Mouse (Mus musculus): ENCODE measurements around the gene Cmtm7. TPM values are rescaled to one million over a fixed set of nuclear protein-coding genes. Genes with fewer than 3 reads are reported as not detected.

The Cmtm7 gene
- total and polyA plus RNA-seq, 3 experiments: 76.1 to 233 (median 196) TPM

DNA sequence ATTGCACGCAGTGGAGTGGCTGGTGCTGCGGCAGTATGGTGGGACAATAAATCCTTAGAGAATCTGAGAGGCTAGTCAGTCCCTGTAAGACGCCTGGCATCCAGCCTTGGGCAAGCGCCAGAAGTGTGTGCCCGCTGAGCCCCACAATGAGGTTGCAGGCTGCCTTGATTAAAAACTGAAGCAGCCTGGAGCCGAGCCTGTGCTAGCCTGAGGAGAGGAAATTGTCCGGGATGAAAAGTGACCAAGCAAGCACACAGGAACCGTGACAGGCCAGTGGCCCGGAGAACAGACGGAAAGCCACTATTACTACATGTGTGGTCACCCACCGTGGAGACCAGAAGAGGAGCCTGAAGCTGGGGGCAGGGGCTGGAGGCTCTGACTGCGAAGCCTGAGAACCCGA, 14.6 kb downstream of the Cmtm7 start:
- H3K27me3 ChIP-seq (ENCODE audit: insufficient read depth, low read length): no peaks in the 10 kb centered on the region
- peaks cover 64% of the 10 kb centered on the region for H3K4me1 ChIP-seq (ENCODE audit: insufficient read depth, low read depth, low read length)
- DNase-seq (ENCODE audit: low spot score): no peak
- peaks cover 94% of the 10 kb centered on the region for H3K36me3 ChIP-seq (replicated peaks)
- no peak overlapping the region for H3K4me3 ChIP-seq (ENCODE audit: low read depth, low read length)
- TF ChIP-seq GATA2 (IDR thresholded peaks at IDR 0.05; ENCODE audit: borderline replicate concordance, low read depth, low read length) (no peak), GATA1 (IDR thresholded peaks at IDR 0.05; ENCODE audit: borderline replicate concordance, low read length) (no peak), TAL1 (conservative IDR thresholded peaks at IDR 0.05; ENCODE audit: low read depth, low read length) (no peak), CTCF (IDR thresholded peaks at IDR 0.05; ENCODE audit: low read depth, low read length) (no peak), POLR2AphosphoS5 (IDR thresholded peaks at IDR 0.05; ENCODE audit: insufficient replicate concordance, low read depth, low read length) (no peak)
- no peak for ATAC-seq (ENCODE audit: extremely low read depth, insufficient number of reproducible peaks, low FRiP score, poor library complexity, severe bottlenecking)
- H3K9me3 ChIP-seq (replicated peaks): peaks cover 4% of the 10 kb centered on the region

- no peaks in the 10 kb centered on the region for H3K27me3 ChIP-seq (ENCODE audit: insufficient read depth, low read length)
- H3K4me1 ChIP-seq (ENCODE audit: insufficient read depth, low read depth, low read length): peaks cover 58% of the 10 kb centered on the region
- DNase-seq (ENCODE audit: low spot score): no peak
- TF ChIP-seq GATA2 (IDR thresholded peaks at IDR 0.05; ENCODE audit: borderline replicate concordance, low read depth, low read length) (no peak), CTCF (IDR thresholded peaks at IDR 0.05; ENCODE audit: low read depth, low read length) (no peak), TAL1 (conservative IDR thresholded peaks at IDR 0.05; ENCODE audit: low read depth, low read length) (no peak), GATA1 (IDR thresholded peaks at IDR 0.05; ENCODE audit: borderline replicate concordance, low read length) (no peak), POLR2AphosphoS5 (IDR thresholded peaks at IDR 0.05; ENCODE audit: insufficient replicate concordance, low read depth, low read length) (no peak)
- peaks cover 97% of the 10 kb centered on the region for H3K36me3 ChIP-seq (replicated peaks)
- H3K9me3 ChIP-seq (replicated peaks): 0 out of 2 replicates have a peak, but pooled peaks cover 2% of the 10 kb centered on the region
- H3K4me3 ChIP-seq (ENCODE audit: low read depth, low read length): 0 out of 2 replicates have a peak overlapping the region, but pooled peaks have one; percentile 17
- no peak for ATAC-seq (ENCODE audit: extremely low read depth, insufficient number of reproducible peaks, low FRiP score, poor library complexity, severe bottlenecking)
Observed at GRCm38 (mm10) chr9:114763341-114763740, 18.3 kb downstream of the Cmtm7 start.

- no peak for DNase-seq (ENCODE audit: low spot score)
- Histone ChIP-seq H3K36me3 (replicated peaks) (peaks cover 96% of the 10 kb centered on the region), H3K9me3 (replicated peaks) (no peaks in the 10 kb centered on the region), H3K27me3 (ENCODE audit: insufficient read depth, low read length) (no peaks in the 10 kb centered on the region), H3K4me1 (ENCODE audit: insufficient read depth, low read depth, low read length) (peaks cover 48% of the 10 kb centered on the region), H3K4me3 (ENCODE audit: low read depth, low read length) (no peak overlapping the region; the same call in 1 of the 2 replicates)
- TF ChIP-seq GATA1 (IDR thresholded peaks at IDR 0.05; ENCODE audit: borderline replicate concordance, low read length): no peak
- TF ChIP-seq POLR2AphosphoS5 (IDR thresholded peaks at IDR 0.05; ENCODE audit: insufficient replicate concordance, low read depth, low read length): no peak
- no peak for TF ChIP-seq TAL1 (conservative IDR thresholded peaks at IDR 0.05; ENCODE audit: low read depth, low read length)
- no peak for TF ChIP-seq GATA2 (IDR thresholded peaks at IDR 0.05; ENCODE audit: borderline replicate concordance, low read depth, low read length)
- TF ChIP-seq CTCF (IDR thresholded peaks at IDR 0.05; ENCODE audit: low read depth, low read length): no peak
- ATAC-seq (ENCODE audit: extremely low read depth, insufficient number of reproducible peaks, low FRiP score, poor library complexity, severe bottlenecking): peak; percentile 59
Observed at GRCm38 (mm10) chr9:114761848-114762247, 19.8 kb downstream of the Cmtm7 start.

GRCm38 (mm10) chr9:114760353-114760752, 21.3 kb downstream of the Cmtm7 start:
- Histone ChIP-seq H3K9me3 (replicated peaks) (no peaks in the 10 kb centered on the region), H3K36me3 (replicated peaks) (peaks cover 96% of the 10 kb centered on the region), H3K4me1 (ENCODE audit: insufficient read depth, low read depth, low read length) (peaks cover 49% of the 10 kb centered on the region), H3K4me3 (ENCODE audit: low read depth, low read length) (no peak overlapping the region), H3K27me3 (ENCODE audit: insufficient read depth, low read length) (no peaks in the 10 kb centered on the region)
- DNase-seq (ENCODE audit: low spot score) (no peak), ATAC-seq (ENCODE audit: extremely low read depth, insufficient number of reproducible peaks, low FRiP score, poor library complexity, severe bottlenecking) (no peak)
- no peak for TF ChIP-seq CTCF (IDR thresholded peaks at IDR 0.05; ENCODE audit: low read depth, low read length)
- no peak for TF ChIP-seq TAL1 (conservative IDR thresholded peaks at IDR 0.05; ENCODE audit: low read depth, low read length)
- TF ChIP-seq GATA1 (IDR thresholded peaks at IDR 0.05; ENCODE audit: borderline replicate concordance, low read length): no peak
- no peak for TF ChIP-seq POLR2AphosphoS5 (IDR thresholded peaks at IDR 0.05; ENCODE audit: insufficient replicate concordance, low read depth, low read length)
- no peak for TF ChIP-seq GATA2 (IDR thresholded peaks at IDR 0.05; ENCODE audit: borderline replicate concordance, low read depth, low read length)

- peaks cover 50% of the 10 kb centered on the region for H3K4me1 ChIP-seq (ENCODE audit: insufficient read depth, low read depth, low read length)
- H3K4me3 ChIP-seq (ENCODE audit: low read depth, low read length): no peak overlapping the region
- peaks cover 96% of the 10 kb centered on the region for H3K36me3 ChIP-seq (replicated peaks)
- ATAC-seq (ENCODE audit: extremely low read depth, insufficient number of reproducible peaks, low FRiP score, poor library complexity, severe bottlenecking): no peak
- H3K27me3 ChIP-seq (ENCODE audit: insufficient read depth, low read length): no peaks in the 10 kb centered on the region
- no peak for DNase-seq (ENCODE audit: low spot score)
- no peaks in the 10 kb centered on the region for H3K9me3 ChIP-seq (replicated peaks)
- TF ChIP-seq GATA2 (IDR thresholded peaks at IDR 0.05; ENCODE audit: borderline replicate concordance, low read depth, low read length): no peak
- no peak for TF ChIP-seq POLR2AphosphoS5 (IDR thresholded peaks at IDR 0.05; ENCODE audit: insufficient replicate concordance, low read depth, low read length)
- no peak for TF ChIP-seq TAL1 (conservative IDR thresholded peaks at IDR 0.05; ENCODE audit: low read depth, low read length)
- TF ChIP-seq GATA1 (IDR thresholded peaks at IDR 0.05; ENCODE audit: borderline replicate concordance, low read length): no peak
- no peak for TF ChIP-seq CTCF (IDR thresholded peaks at IDR 0.05; ENCODE audit: low read depth, low read length)
Observed at GRCm38 (mm10) chr9:114759886-114760285, 21.8 kb downstream of the Cmtm7 start.

- Histone ChIP-seq H3K9me3 (replicated peaks) (no peaks in the 10 kb centered on the region), H3K27me3 (ENCODE audit: insufficient read depth, low read length) (no peaks in the 10 kb centered on the region), H3K4me3 (ENCODE audit: low read depth, low read length) (no peak overlapping the region), H3K4me1 (ENCODE audit: insufficient read depth, low read depth, low read length) (peaks cover 51% of the 10 kb centered on the region), H3K36me3 (replicated peaks) (peaks cover 94% of the 10 kb centered on the region)
- ATAC-seq (ENCODE audit: extremely low read depth, insufficient number of reproducible peaks, low FRiP score, poor library complexity, severe bottlenecking) (no peak), DNase-seq (ENCODE audit: low spot score) (no peak)
- no peak for TF ChIP-seq TAL1 (conservative IDR thresholded peaks at IDR 0.05; ENCODE audit: low read depth, low read length)
- no peak for TF ChIP-seq POLR2AphosphoS5 (IDR thresholded peaks at IDR 0.05; ENCODE audit: insufficient replicate concordance, low read depth, low read length)
- TF ChIP-seq GATA2 (IDR thresholded peaks at IDR 0.05; ENCODE audit: borderline replicate concordance, low read depth, low read length): no peak
- TF ChIP-seq CTCF (IDR thresholded peaks at IDR 0.05; ENCODE audit: low read depth, low read length): no peak
- TF ChIP-seq GATA1 (IDR thresholded peaks at IDR 0.05; ENCODE audit: borderline replicate concordance, low read length): no peak
Observed at GRCm38 (mm10) chr9:114758801-114759200, 22.9 kb downstream of the Cmtm7 start.
